Mouse (Mus musculus) kidney, postnatal 36 days (tissue): ENCODE results near the gene Zbp1.

ENCODE experiments used
- DNase-seq, 2 experiments: peaks; one replicate each; pipeline ENCODE4 v3.0.0; 2021 to 2022; ENCODE audit warnings: mixed read lengths in 2 of 2

Zbp1 gene

DNA sequence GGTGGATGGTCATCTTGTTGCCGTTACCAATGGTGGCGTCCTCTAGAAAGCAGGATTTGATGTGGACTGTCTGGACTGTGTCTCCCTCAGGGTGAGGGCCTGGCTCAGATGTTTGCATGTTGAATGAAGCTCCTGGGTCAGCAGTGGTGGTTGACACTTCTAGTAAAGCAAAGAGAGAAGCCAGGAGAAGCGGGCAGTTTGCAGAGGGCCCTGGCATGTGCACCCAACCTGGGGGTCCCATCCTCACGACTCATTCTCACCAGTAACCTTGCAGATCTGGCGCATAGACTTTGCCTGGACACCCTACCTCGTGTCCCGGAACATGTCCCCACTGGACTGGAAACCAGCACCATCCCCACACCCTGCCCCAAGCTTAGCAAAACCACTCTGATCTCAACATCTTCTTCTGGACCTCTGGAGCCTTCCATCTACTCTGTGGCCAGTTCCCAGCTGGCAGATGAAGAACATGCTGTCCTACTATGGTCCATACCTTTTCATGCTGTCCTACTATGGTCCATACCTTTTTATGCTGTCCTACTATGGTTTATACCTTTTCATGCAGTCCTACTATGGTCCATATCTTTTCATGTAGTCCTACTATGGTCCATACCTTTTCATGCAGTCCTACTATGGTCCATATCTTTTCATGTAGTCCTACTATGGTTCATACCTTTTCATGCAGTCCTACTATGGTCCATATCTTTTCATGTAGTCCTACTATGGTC lies 9.5 kb downstream of the Zbp1 start:
- no peak for DNase-seq

DNA sequence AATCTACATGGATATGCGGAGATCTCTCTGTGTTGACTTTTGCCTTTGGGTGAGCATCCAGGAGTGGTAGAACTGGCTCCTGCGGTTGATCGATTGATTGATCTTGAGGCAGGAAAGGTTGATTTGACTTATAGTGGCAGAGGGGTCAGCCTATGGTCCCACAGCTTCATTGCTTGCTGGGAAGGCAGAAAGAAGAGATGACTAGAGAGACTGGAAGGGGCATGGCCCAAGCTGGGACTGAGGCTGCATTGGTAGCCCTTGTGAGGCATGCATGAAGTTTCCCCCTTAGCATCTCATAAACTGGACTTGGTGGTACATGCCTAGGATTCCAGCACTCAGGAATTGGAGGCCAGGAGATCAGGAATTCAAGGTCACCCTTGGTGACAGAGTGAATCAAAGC lies 11.7 kb downstream of the Zbp1 start:
- no peak for DNase-seq

DNA sequence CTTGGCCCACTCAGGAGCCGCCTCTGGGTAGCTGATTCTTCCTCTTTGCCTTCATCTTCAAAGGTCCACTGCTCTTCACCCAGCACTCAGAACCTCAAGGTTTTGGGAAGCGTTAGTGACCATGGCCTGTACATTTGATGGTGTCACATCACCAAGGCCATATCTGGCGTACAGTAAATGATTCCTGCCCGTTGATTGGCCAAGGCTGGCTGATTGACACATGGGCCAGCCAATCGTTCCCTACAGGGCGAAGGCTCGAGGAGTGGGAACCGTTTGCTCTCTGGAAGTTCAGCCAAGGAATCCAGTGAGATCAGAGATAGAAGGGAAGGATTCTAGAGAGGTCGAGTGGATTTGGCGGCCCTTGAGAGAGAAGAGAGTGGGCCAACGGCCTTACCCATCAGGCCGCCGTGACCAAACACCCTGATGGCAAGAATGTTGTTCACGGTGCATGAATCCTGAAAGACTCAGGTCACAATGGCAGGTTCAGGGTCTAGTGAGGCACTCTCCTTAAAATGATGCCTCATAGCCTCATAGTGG lies 13.1 kb downstream of the Zbp1 start:
- DNase-seq = no peak

DNA sequence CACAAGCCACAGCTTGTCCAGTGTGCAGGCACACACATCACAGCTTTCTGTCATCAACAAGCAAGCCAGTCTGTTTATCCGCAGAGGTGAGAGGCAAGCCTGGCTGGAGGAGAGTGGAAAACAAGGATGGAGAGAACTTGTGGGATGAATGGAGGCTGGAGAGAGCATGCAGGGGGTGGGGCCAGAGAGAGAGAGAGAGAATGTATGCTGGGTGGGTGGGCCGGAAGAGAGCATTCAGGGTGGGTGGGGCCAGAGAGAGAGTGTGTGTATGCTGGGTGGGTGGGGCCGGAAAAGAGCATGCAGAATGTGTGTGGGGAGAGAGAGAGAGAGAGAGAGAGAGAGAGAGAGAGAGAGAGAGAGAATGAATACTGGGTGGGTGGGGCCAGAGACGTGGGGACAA lies 14.1 kb downstream of the Zbp1 start:
- DNase-seq = no peak

DNA sequence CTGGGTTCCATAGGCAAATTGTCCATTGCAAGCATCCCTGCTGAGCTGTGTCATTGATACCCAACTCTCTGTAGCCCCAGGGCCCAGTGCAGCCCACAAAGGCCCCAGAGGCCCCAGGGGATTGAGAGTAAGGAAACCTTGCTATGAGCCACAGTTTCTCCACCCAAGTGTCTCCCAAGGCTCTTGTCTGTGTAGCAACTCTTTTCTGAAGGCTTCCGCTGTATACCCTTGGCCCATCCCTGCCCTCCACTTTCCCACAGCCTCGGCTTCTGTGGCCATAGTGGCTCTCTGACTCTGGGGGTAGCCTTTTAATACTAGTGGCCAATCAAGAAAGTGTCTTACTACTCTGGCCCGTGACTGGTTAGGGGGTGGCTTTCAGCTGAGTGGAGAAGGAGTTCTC lies 15.0 kb downstream of the Zbp1 start:
- no peak for DNase-seq

DNA sequence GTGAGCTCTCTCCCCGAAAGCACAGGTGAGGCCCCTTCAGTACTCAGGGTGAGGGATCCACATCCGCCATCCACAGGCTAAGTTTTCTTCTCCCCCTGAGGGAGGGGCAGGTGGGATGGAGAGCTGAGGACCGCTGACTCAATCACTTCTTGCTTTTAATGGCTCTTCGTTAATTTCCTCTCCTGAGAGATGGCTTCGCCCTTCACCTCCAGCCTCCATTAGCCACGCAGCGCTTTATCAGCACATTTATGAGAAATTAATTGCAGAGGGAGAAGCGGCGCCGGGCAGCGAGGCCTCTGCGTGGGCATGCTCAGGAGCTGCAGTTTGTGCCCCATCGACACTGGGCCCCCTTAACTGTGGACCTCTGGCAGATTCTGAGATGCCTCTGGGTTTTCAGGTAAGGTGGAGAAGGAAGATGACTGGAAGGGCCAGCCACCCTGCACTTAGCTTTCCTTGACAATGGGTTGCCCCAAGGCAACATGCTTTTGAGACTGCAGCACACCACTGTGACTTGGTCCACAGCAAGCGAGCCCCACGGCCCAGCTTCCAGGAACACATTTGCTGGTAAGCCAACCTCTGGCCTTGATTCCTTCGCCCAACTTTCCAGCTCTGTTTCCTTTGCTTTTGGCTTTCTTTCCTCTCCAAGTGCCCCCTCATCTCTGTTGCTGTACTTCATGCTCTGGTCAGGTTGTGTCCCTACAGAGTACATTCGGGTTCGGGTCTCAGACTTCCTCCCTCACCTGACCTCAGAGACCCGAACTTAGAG lies 15.6 kb downstream of the Zbp1 start:
- DNase-seq = no peak

DNA sequence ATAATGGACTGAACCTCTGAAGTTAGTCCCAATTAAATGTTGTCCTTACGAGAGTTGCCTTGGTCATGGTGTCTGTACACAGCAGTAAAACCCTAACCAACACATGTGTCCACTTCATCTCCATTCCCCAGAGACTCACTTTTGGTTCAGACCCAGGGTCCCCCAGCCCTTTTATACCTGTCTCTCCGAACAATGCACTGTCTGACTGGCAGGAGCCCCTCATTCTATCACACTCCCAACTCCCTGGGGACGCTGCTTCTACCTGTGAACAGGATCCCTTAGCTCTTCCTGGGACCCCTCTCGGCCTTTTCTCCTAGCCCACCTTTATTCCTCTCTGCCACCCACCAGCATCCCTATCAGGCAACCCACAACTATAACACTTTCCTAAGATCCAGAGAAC lies 23.9 kb downstream of the Zbp1 start:
- DNase-seq = no peak

DNA sequence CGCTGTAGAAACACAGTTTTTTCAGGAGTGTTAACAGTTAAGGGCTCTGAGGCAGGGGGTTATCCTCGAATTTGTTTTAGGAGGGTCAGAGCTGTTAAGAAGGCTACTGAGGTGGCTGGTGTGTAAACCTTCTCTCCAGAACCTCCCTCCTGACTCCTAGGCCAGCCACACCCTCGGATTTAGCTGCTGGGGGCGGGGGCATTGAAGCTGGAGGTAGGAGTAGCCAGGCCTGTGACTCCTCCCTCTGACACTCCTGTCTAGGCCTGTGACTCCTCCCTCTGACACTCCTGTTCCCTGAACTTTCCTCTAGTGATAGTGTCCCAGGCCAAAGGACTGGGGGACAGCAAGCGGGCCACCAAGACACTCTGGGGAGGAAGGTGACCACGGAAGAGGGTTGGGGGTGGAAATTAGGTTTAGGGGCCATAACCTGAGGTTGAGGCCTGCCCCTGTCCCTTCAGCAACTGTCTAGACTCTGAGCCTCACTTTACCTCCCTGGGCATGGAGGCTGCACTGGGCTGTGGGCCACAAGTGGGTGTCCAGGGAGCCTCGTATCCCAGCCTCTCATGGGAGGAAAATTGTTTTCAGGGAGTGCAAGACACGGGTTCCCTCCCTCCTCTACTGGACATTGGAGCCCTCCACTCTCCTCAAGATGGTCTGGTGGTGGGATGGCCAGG lies 31.4 kb downstream of the Zbp1 start:
- peak; percentile 71 for DNase-seq

DNA sequence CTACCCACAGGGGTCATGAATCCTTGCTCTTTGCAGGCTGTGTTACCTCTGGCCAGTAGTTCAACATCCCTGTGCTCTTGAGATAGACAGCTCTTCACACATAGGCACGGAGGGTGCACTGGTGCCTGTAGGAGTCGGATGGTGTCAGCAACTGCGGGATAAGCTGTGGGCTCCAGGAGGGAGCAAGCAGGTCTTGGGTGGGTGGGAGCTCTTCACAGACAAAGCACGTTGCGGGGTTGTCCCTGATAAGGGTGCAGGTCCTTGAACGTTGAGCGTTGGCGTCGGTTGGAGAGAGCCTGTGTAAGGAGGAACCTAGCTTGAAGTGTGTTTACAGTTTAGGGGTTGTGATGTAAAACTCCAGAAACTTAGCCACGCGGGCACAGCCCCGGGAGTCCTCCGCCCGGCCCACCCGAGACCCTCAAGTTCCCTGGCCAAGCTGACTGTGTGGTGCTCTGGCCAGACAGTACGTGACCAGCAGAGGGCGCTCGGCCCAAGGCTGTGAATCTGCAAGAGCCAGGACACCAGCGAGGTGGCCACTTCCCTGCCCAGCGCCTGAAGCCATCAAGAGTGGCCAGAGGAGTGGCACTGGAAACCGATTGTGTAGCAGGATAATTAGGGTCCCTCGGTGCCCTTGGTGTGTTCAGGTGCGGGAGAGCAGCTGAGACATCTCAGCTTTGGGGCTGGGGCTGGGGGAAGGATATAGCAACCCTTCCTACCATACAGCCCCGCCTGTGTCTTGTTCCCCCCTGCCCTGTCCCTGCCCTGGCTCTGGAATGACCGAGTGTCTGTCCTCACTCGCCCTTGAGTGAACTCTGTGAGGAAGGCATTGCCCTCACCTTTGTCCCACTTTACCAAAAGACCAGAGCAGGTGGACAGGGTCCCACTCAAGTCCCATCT lies 32.4 kb downstream of the Zbp1 start:
- peak; percentile 86 to 96 for DNase-seq

DNA sequence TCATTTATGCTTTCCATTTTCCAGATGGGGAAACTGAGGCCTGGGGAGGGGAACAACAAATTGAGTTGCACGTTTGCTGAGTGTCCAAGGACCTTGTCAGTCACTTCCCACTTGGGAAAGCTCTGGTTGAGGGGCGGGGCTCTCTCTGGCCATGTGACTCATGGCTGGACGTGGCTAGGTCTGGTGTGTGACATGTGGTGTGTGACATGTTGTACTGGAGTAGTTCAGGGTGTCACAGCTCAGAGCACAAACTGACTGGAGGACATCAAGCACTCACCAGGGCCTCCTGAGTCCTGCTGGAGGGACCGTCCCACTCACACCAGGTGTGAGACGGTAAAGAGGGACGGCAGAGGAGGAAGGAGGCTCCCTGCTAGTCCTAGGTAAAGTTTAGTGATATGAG lies 33.4 kb downstream of the Zbp1 start:
- no peak for DNase-seq

DNA sequence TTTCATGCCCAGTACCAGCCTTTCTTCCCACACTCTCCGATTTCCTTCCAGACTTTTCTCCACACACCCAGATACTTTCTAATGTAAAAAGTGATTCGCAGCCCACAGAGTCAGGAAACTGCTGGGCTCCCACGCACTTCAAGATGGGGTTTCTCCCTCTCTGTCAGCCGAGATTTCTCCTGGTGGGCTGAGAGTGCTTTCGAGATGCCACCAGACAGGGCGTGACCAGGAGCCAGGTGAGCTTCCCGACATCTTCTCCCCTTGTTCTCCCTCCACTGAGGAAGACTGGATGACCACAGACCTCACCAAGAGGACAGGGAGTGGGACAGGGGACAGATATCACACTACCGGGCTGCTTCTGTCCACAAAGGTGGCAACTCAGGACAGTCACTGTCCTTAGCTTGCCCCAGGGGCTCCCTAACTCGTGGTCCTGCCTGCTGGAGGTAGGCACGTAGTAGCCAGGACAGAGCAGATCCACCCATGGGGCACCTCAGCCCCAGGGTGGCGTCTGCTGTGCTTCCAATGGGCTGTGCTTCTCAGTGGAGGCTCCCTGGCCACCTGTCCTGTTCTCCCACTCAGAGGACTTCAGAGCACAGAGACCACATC lies 34.1 kb downstream of the Zbp1 start:
- DNase-seq = no peak

DNA sequence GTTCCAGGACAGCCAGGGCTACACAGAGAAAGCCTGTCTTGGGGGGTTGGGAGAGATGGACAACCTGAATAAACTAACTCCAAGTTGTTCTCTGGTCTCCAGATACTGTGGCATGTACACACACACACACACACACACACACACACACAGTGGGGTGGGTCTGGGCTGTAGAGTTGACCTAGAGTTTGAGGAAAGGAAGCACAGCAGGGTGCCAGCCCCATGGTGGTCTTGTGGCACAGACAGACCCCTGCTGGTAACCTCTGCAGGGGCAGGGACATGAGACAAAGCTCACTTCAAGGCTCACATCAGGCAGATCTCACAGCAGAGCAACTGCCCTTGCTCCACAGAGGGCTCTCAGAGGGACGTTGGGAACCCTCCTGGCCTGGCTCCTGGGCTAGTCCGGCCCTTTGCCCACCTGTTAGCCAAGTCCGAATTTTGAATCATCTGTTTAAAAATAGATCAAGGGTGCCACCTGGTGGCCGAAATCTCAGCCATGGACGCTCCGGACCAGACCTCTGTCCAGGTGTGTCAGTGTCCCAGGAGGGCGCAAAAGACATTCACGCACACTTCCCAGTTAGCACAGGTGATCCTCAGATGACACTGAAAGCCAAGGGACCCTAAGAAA lies 34.8 kb downstream of the Zbp1 start:
- peak; percentile 82 to 93 for DNase-seq

DNA sequence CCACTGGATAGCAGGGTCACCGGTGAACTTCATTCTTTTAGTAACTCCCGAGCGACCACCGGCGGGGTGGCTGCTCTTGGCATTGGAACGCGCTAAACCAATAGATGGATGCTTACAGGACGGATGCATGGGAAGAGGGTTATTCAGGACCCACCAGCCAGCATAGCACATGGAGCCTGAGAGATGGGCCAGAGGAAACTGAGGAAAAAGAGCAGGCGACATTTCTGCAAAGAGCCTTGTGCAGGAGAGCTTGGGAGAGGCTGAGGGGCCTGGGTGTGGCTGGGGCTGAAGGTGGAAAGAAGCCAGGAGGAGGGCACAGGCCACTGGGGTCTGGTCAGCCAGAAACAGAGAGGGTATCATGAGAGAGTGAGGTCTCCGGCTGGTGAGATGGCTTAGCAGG lies 35.4 kb downstream of the Zbp1 start:
- DNase-seq = no peak

DNA sequence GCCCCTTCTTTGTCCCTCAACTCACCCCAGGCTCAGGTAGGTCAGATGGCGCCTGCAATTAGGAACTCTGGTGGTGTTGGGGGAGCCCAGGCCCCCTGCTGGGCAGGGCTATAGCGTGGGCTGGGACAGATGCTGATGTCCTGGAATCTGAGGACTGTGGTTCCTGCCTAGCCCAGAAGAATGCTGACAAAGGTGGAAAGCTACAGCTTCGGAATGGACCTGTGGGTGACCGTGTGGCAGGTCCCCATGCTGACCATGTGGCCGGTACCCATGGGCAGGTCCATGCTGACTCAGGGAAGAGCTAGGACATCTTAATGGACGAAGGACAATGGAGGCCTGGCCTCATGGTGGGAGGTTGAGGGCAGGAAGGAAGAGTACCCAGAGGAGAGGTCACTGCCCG lies 35.9 kb downstream of the Zbp1 start:
- peak in 1 of 2 experiments; percentile 9 for DNase-seq

DNA sequence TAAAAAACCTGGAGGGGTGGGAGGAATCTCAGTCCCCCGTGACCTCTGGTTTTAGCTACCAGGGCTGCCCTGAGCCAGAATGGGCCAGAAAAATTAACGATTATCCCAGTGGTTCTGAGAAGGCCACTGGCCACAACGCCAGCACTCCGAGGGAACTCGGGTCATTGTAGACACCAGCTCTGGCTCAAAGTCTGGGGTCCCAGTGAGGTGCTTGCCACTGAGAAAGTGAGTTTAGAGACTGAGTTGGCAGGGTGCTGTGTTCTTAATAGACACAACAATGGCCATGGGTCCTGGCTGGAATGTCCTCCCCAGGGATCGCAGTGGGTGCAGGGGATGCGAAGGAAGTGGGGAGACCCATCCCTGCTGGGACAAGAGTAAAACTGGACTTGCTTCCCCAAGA lies 36.8 kb downstream of the Zbp1 start:
- DNase-seq = peak; percentile 73 to 83

DNA sequence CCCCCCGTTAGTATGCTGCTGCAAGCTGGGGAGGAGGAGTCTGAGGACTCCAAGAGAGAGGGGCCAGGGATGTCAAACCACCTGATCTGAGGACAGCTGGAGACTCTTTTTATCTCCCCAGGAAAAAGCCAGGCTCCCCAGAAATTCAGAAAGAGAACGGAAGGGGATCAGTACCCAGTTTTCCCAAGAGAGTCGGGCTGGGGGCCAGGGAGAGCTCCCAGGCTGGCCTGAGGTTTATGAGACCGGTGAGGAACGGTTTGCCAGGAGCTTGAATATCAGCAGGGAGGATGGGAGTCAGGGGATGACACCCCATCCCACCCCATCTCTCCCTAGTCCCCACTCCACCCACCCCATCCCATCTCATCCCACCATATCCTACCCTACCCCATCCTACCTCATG lies 37.2 kb downstream of the Zbp1 start:
- DNase-seq = peak in 1 of 2 experiments; percentile 30

DNA sequence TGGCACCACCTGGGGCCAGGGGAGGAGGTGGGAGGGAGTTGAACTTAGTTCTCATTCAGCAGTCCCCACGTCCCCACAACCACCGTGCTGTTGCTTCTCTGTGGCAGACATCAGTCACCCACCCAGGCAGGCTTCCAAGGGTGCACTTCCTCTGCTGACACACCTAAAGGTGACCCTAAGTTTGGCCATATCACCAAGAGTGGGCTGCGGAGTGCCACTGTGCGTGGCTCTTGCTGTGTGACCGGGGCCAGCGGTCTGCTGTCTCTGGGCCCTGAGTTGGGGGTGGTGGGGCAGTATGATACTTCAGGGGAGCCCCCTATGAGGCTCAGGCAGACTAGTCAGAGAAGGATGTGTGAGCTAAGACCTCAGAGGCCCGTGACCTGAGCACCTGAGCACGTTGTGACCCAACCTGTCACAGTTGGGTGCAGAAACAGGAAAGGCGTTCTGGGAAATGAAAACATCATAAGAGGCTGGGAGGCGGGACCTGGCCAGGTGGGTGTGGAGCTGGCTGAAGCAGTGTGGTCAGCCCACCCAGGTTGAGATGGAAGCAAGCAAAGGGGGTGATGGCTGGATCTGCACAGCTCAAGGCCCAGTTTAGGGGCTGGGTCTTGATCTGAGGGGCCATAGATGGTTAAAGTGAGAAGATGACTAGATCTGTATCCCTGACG lies 37.9 kb downstream of the Zbp1 start:
- DNase-seq = peak; percentile 47 to 61

DNA sequence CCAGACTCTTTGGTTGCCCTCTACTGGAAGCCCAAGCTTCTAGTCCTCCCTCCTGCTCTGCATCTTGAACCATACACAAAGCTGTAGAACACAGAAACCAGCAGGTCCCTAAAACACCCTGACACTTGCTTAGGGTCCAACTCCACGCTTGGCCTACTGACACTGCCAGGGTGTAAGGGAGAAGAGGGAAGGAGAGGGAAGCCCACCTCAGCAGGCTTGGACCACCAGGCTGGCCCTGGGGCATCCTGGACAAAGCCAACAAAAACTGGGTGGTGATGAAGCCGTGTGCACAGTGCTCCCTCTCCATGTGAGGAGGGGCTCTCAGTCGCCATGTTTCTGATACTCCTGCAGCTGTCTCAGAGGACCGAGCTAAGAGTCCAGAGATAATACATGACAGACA lies 38.7 kb downstream of the Zbp1 start:
- DNase-seq = no peak

DNA sequence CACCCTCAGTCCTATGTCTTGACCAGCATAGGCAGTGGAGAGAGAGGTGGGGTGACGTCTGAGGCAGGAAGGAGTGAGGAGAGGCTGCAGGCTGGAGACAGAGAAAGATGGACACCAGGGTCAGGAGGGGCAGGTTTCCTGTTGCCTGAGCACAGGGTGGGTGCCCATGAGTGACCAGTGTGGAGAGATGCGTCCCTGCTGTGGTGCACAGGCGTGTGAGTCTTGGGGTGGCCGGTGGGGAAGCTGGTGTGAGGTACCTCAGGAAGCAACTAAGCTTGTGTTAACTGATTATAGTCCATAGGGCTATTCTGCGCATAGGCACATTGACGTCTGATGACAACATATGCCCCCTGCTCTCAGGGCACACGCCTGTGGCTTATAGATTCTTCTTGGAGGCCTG lies 39.7 kb downstream of the Zbp1 start:
- DNase-seq = no peak

DNA sequence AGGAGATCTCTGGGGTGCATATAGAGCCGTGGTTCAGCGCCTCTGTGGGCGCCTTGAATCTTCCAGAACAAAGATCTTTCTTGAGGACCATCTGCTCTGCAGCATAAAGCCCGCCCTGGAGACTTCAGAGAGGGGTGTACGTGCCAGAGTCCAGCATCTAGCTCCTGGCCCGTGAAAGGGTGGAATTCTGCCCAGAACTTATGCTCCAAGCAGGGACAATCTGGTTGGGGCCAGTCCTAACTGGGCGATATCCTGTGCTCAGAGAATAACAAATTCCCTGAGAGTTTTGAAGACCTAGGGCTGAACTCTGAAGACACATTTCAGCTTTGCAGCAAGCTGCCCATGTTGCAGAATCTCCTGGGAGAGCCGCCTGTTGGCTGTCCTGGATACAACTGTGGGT lies 40.8 kb downstream of the Zbp1 start:
- DNase-seq = peak; percentile 92 to 95

DNA sequence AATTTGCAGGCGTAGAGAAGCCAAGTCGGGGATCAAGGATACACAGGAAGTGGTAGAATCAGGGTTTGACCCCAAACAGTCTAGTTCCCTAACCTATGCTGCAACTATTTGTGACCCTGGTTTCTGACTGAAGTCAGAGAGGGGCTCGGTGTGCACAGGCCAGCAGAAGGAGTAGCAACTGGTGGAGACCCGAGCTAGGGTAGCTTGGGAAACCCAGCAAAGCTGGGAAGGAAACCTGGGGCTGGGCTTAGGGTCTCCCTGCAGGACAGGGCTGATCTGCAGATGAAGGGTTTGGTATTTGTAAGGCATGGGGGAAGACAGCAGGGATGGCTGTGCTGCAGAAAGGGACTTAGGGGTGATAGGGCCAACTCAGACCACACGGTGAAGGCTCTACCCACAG lies 41.2 kb downstream of the Zbp1 start:
- DNase-seq = no peak
